Mouse (Mus musculus): ENCODE data around the gene Clic3.

Clic3 gene

DNA sequence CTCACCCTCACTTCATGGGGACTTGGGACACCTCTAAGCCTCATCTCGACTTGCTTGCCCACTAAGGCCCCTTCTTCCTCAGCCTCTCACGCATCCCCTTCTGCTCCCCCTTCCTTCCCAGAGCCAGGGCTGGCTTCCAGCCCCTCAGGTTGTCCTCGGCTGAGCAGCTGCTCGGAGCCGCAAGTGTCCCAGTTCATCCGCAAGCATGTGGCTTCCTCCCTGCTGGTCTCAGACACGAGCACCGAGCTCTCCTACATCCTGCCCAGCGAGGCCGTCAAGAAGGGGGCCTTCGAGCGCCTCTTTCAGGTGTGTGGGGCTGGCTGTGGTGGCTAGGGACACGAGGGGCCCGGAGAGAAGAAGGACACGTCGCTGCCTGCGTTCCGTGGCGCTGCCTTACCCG is 15.6 kb upstream of the Clic3 start:
- no peak for DNase-seq (ENCODE audit: extremely low spot score, low spot score)

GRCm38 (mm10) chr2:25442682-25443081 is 14.0 kb upstream of the Clic3 start:
- DNase-seq (ENCODE audit: extremely low spot score, low spot score) = no peak

GRCm38 (mm10) chr2:25450853-25451647 is 5.6 kb upstream of the Clic3 start:
- DNase-seq (ENCODE audit: extremely low spot score, low spot score) = no peak

GRCm38 (mm10) chr2:25452951-25453350 is 3.7 kb upstream of the Clic3 start:
- no peak for DNase-seq (ENCODE audit: extremely low spot score, low spot score)

- DNase-seq (ENCODE audit: extremely low spot score, low spot score) = no peak
Measured at GRCm38 (mm10) chr2:25457022-25457896, 621 bp downstream of the Clic3 start.

GRCm38 (mm10) chr2:25458911-25459310 is 2.3 kb downstream of the Clic3 start:
- DNase-seq (ENCODE audit: extremely low spot score, low spot score) = no peak

DNA sequence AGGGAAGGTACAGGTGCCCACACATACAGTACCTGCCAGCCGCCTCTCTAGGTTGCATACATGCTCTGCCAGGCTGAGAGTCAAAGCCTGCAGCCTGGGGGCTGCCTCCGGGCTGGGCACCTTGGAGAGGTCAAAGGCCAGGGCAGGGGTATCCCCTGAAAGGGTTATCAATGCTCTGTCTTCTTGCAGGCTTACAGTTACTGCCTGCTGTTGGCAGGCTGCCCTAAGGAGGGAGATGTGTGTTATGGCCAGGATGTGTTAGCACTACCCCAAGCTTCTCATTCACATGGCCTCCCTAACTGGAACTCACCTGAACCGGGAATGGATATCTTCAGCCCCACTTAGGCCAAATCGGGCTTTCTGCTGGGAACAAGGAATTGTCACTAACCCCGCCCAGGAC is 3.5 kb downstream of the Clic3 start:
- DNase-seq (ENCODE audit: extremely low spot score, low spot score) = peak; percentile 15

DNA sequence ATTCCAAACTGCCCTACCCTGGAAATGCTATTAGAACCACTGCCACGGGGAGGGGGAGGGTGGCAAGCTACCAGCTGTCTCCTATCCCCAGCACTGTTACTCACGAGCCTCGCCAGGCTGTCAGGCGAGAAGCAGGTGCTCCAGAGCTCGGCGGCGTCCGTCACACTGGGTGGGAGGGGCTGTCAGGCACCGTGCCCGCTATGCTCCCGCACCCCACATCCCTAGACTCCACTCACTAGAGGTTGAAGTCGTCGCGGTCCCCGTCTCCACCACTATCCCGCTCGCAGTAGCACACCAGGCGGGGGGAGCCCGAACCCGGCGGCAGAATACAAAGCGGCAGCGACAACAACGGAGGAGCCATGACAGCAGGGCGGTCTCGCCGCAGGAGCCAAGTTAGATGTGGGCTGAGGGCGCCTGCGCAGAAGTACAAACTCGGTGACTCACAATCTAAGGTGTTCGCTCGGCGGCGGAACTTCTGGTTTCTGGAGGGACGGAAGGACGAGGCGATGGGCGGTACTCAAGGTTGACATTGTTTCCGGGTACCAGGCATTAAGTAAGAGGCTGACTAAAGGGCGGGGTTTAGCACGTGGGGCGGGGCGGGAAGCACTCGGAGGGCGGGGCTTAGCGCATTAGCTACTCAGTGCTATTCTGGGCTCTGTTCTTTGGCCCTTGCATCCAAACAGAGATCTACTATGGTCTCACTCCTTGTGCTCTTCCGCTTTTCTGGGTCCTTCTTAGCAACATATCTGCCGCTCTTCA is 4.1 kb downstream of the Clic3 start, which contains the start of gene Paxx:
Paxx (minus strand) TSS at position 544 of the 759 bp plus-strand sequence.
- DNase-seq (ENCODE audit: extremely low spot score, low spot score) = peak; percentile 83

GRCm38 (mm10) chr2:25461407-25461806 is 4.8 kb downstream of the Clic3 start:
- no peak for DNase-seq (ENCODE audit: extremely low spot score, low spot score)

GRCm38 (mm10) chr2:25463630-25464029 is 7.0 kb downstream of the Clic3 start:
- no peak for DNase-seq (ENCODE audit: extremely low spot score, low spot score)

DNA sequence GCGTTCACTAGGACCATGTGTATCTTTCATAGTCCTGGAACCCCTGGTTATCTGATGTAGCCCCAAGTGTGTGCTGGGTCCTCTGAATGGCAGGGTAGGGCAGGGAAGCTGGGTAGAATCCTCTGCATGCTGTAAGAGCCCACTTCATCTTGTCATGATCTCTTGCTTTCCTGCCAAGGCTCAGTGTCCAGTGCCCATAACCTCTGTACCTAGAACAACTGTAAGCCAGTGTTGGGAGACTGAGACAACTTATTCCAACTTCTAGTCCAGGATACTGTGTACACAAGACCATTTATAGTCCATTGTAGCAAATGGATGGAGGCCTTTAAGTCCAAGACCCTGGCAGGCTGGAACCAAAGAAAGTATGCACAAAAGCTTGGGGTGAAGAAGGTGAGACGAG is 8.6 kb downstream of the Clic3 start:
- no peak for DNase-seq (ENCODE audit: extremely low spot score, low spot score)

- no peak for DNase-seq (ENCODE audit: extremely low spot score, low spot score)
Measured at GRCm38 (mm10) chr2:25465816-25466635, 9.4 kb downstream of the Clic3 start.

DNA sequence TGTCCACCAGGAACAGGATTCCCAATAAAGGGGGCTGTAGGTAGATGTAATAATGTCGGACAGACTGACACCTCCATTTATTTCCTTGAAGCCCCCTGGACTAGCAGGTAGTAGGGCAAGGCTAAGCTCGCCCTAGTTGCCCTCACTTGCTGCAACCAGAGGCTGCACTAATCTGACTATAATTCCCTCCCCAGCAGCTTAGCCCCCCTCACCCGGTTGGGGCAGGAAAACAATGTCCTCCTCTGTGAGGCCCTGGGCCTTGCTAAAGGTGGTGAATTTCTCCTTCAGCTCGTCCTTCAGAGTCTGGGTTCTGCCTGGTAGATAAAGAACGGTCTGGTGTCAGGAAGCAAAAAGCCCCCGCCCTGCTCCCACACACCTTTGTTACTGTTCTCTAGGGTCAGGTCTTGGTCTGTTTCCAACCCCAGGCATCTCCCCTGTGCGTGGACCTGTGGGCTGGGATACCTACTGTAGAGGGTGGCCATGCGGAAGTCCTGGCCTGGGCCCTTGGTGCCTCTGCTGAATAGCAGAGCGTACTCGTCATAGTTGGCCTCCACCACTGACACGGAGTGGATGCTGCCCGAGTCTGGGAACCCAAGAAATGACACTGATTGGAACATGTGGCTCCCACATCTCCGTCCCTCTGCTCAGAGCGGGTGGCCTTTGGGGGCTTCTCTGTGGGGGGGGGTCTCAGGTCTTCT is 11.1 kb downstream of the Clic3 start:
- DNase-seq (ENCODE audit: extremely low spot score, low spot score) = no peak

GRCm38 (mm10) chr2:25468962-25469915 is 12.6 kb downstream of the Clic3 start:
- DNase-seq (ENCODE audit: extremely low spot score, low spot score) = no peak

DNA sequence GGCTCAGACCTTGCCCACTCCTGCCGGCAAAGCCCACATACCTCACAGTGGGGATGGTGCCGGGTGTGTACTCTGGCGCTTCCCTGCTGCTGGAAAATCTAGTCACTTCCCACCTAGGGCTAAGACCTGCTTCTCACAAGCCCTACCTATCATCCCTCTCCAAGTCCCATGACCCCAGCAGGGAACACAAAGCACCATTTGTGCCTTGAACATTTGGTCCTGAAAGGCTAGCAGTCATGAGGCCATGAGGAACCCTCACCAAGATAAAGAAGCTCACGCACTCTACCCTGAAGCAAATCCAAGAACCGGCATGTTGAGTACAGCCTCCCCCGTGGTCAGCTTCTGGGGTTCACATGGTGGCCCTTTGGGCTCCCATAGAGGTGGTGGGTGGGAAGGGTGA is 13.3 kb downstream of the Clic3 start, which contains the start of gene Ptgds:
Ptgds (minus strand) TSS at position 78 of the 400 bp plus-strand sequence.
- DNase-seq (ENCODE audit: extremely low spot score, low spot score) = no peak

GRCm38 (mm10) chr2:25472550-25472949 is 15.9 kb downstream of the Clic3 start:
- no peak for DNase-seq (ENCODE audit: extremely low spot score, low spot score)

GRCm38 (mm10) chr2:25477541-25477940 is 20.9 kb downstream of the Clic3 start:
- DNase-seq (ENCODE audit: extremely low spot score, low spot score) = no peak

- DNase-seq (ENCODE audit: extremely low spot score, low spot score) = no peak
Measured at GRCm38 (mm10) chr2:25477967-25478675, 21.5 kb downstream of the Clic3 start.
